Mouse (Mus musculus): ENCODE results near the gene Prss57. TPM values are rescaled to one million over a fixed set of nuclear protein-coding genes. Genes with fewer than 3 reads are reported as not detected.

Gene Prss57
- polyA plus RNA-seq, 1 experiment, result 0.11 TPM

GRCm38 (mm10) chr10:79773208-79773607, 17.6 kb downstream of the Prss57 start:
- Histone ChIP-seq H3K4me3 (ENCODE audit: control insufficient read depth, low read depth, low read length) (no peak overlapping the region), H3K27ac (ENCODE audit: control insufficient read depth, insufficient read depth, low read depth, low read length) (peak overlapping the region; percentile 37; the same call in 1 of the 2 replicates), H3K4me1 (ENCODE audit: control insufficient read depth, insufficient read depth, low read length) (peaks cover 21% of the 10 kb centered on the region), H3K27me3 (ENCODE audit: control insufficient read depth, insufficient read depth, low read length) (no peaks in the 10 kb centered on the region), H3K36me3 (ENCODE audit: control insufficient read depth, insufficient read depth, low read length) (no peaks in the 10 kb centered on the region)
- TF ChIP-seq POLR2A (IDR thresholded peaks at IDR 0.05; ENCODE audit: control insufficient read depth, low read depth, low read length) (no peak), CTCF (IDR thresholded peaks at IDR 0.05; ENCODE audit: control insufficient read depth, insufficient read depth, insufficient replicate concordance, low read depth, low read length) (no peak)

GRCm38 (mm10) chr10:79772320-79772719, 18.4 kb downstream of the Prss57 start:
- no peaks in the 10 kb centered on the region for H3K36me3 ChIP-seq (ENCODE audit: control insufficient read depth, insufficient read depth, low read length)
- peak; percentile 23; the same call in 1 of the 2 replicates for TF ChIP-seq CTCF (IDR thresholded peaks at IDR 0.05; ENCODE audit: control insufficient read depth, insufficient read depth, insufficient replicate concordance, low read depth, low read length)
- no peak for TF ChIP-seq POLR2A (IDR thresholded peaks at IDR 0.05; ENCODE audit: control insufficient read depth, low read depth, low read length)
- no peaks in the 10 kb centered on the region for H3K27me3 ChIP-seq (ENCODE audit: control insufficient read depth, insufficient read depth, low read length)
- H3K27ac ChIP-seq (ENCODE audit: control insufficient read depth, insufficient read depth, low read depth, low read length), result no peak overlapping the region
- H3K4me1 ChIP-seq (ENCODE audit: control insufficient read depth, insufficient read depth, low read length), result peaks cover 16% of the 10 kb centered on the region
- H3K4me3 ChIP-seq (ENCODE audit: control insufficient read depth, low read depth, low read length), result no peak overlapping the region

GRCm38 (mm10) chr10:79769329-79769728, 21.4 kb downstream of the Prss57 start:
- Histone ChIP-seq H3K4me1 (ENCODE audit: control insufficient read depth, insufficient read depth, low read length) (peaks cover 12% of the 10 kb centered on the region), H3K36me3 (ENCODE audit: control insufficient read depth, insufficient read depth, low read length) (no peaks in the 10 kb centered on the region; the same call in 1 of the 2 replicates), H3K27ac (ENCODE audit: control insufficient read depth, insufficient read depth, low read depth, low read length) (no peak overlapping the region), H3K27me3 (ENCODE audit: control insufficient read depth, insufficient read depth, low read length) (no peaks in the 10 kb centered on the region), H3K4me3 (ENCODE audit: control insufficient read depth, low read depth, low read length) (no peak overlapping the region)
- TF ChIP-seq POLR2A (IDR thresholded peaks at IDR 0.05; ENCODE audit: control insufficient read depth, low read depth, low read length) (no peak), CTCF (IDR thresholded peaks at IDR 0.05; ENCODE audit: control insufficient read depth, insufficient read depth, insufficient replicate concordance, low read depth, low read length) (no peak)

- peaks cover 14% of the 10 kb centered on the region for H3K4me1 ChIP-seq (ENCODE audit: control insufficient read depth, insufficient read depth, low read length)
- H3K36me3 ChIP-seq (ENCODE audit: control insufficient read depth, insufficient read depth, low read length), result no peaks in the 10 kb centered on the region; the same call in 1 of the 2 replicates
- TF ChIP-seq POLR2A (IDR thresholded peaks at IDR 0.05; ENCODE audit: control insufficient read depth, low read depth, low read length) (no peak), CTCF (IDR thresholded peaks at IDR 0.05; ENCODE audit: control insufficient read depth, insufficient read depth, insufficient replicate concordance, low read depth, low read length) (peak; percentile 85; the same call in 1 of the 2 replicates)
- no peak overlapping the region for H3K27ac ChIP-seq (ENCODE audit: control insufficient read depth, insufficient read depth, low read depth, low read length)
- H3K4me3 ChIP-seq (ENCODE audit: control insufficient read depth, low read depth, low read length), result peak overlapping the region; percentile 90
- H3K27me3 ChIP-seq (ENCODE audit: control insufficient read depth, insufficient read depth, low read length), result no peaks in the 10 kb centered on the region
These were observed 22.4 kb downstream of the Prss57 start for GRCm38 (mm10) chr10:79768400-79768799.

- Histone ChIP-seq H3K27me3 (ENCODE audit: control insufficient read depth, insufficient read depth, low read length) (no peaks in the 10 kb centered on the region), H3K27ac (ENCODE audit: control insufficient read depth, insufficient read depth, low read depth, low read length) (peak overlapping the region; percentile 88), H3K4me3 (ENCODE audit: control insufficient read depth, low read depth, low read length) (peak overlapping the region; percentile 90), H3K36me3 (ENCODE audit: control insufficient read depth, insufficient read depth, low read length) (no peaks in the 10 kb centered on the region; the same call in 1 of the 2 replicates), H3K4me1 (ENCODE audit: control insufficient read depth, insufficient read depth, low read length) (peaks cover 14% of the 10 kb centered on the region)
- TF ChIP-seq POLR2A (IDR thresholded peaks at IDR 0.05; ENCODE audit: control insufficient read depth, low read depth, low read length), result no peak; the same call in none of the 2 replicates
- TF ChIP-seq CTCF (IDR thresholded peaks at IDR 0.05; ENCODE audit: control insufficient read depth, insufficient read depth, insufficient replicate concordance, low read depth, low read length), result no peak
These were observed 23.2 kb downstream of the Prss57 start for GRCm38 (mm10) chr10:79767372-79768244.

GRCm38 (mm10) chr10:79766508-79767325, 24.0 kb downstream of the Prss57 start, which contains the start of gene Rnf126:
TSS of gene Rnf126 (minus strand) at chr10:79766952.
- Histone ChIP-seq H3K4me3 (ENCODE audit: control insufficient read depth, low read depth, low read length) (peak within 1 kb of the TSS; percentile 90), H3K27ac (ENCODE audit: control insufficient read depth, insufficient read depth, low read depth, low read length) (peak within 1 kb of the TSS; percentile 95), H3K36me3 (ENCODE audit: control insufficient read depth, insufficient read depth, low read length) (no peaks in the 10 kb centered on the region; the same call in 1 of the 2 replicates), H3K4me1 (ENCODE audit: control insufficient read depth, insufficient read depth, low read length) (peaks cover 12% of the 10 kb centered on the region), H3K27me3 (ENCODE audit: control insufficient read depth, insufficient read depth, low read length) (no peaks in the 10 kb centered on the region)
- TF ChIP-seq CTCF (IDR thresholded peaks at IDR 0.05; ENCODE audit: control insufficient read depth, insufficient read depth, insufficient replicate concordance, low read depth, low read length) (no peak), POLR2A (IDR thresholded peaks at IDR 0.05; ENCODE audit: control insufficient read depth, low read depth, low read length) (peak; percentile 35)

All from testis, adult 2 months (tissue).